Mouse (Mus musculus) Patski (cell line): ENCODE measurements at regions not wholly inside any gene's neighbourhood (a gene's known extent, or its start where the extent isn't known, plus 50 kb on each side); places are given as distances from the start of the nearest gene placed in this dataset.

Source experiments
- ATAC-seq: fragments of 100-300 bp; one replicate; pipeline ENCODE4 v1.8.0; 2021
- CTCF ChIA-PET: fragments of 350-600 bp; sonication (Branson Sonifier 250); formaldehyde crosslinking; loops from one replicate; lab custom pipeline; 2022; ENCODE audit warnings: inconsistent platforms; lab: Charles Lee
- POLR2A ChIA-PET: fragments of 350-600 bp; sonication (Branson Sonifier 250); formaldehyde crosslinking; loops from one replicate; lab custom pipeline; 2022; ENCODE audit warnings: antibody characterized with exemption, inconsistent platforms; lab: Charles Lee
- DNase-seq: peaks from one replicate; pipeline ENCODE4 v3.0.0-alpha.2; 2011; ENCODE audit warnings: low read depth, low spot score
- H3K27me3 ChIP-seq: fragments of 371-371 bp; one replicate; pipeline ENCODE4 v1.5.1; 2021
- CTCF ChIP-seq: fragments of 100-300 bp; IDR thresholded peaks from one replicate; pipeline ENCODE4 v1.5.1; 2021
- in situ Hi-C: fragments of 300-500 bp; cut with MboI; formaldehyde crosslinking; loops from 3 replicates; pipeline ENCODE4 v1.11.1; 2018; ENCODE audit warnings: low pct_unique_long_range_greater_than_20kb, mixed read lengths

- ATAC-seq = no peak
- POLR2A ChIA-PET = no interaction called here
These were observed 202.8 kb downstream of the Ccdc71l start for GRCm38 (mm10) chr12:32581304-32581703.

GRCm38 (mm10) chr12:32602131-32602815 is 217.1 kb upstream of the Nampt start:
- POLR2A ChIA-PET = no interaction called here

More at GRCm38 (mm10) chr12:32581304-32581703, 202.8 kb downstream of the Ccdc71l start:
- in situ Hi-C loops = no loop called here
- CTCF ChIA-PET = no interaction called here
- no peak for TF ChIP-seq CTCF
- no peak for DNase-seq
- H3K27me3 ChIP-seq = no peaks in the 10 kb centered on the region

GRCm38 (mm10) chr12:32605353-32605752 is 214.0 kb upstream of the Nampt start:
- ATAC-seq (no peak), DNase-seq (no peak)
- ChIA-PET CTCF (no interaction called here), POLR2A (no interaction called here)
- no peaks in the 10 kb centered on the region for H3K27me3 ChIP-seq
- no peak for TF ChIP-seq CTCF
- in situ Hi-C loops = no loop called here

More at GRCm38 (mm10) chr12:32602131-32602815, 217.1 kb upstream of the Nampt start:
- no peak for TF ChIP-seq CTCF
- CTCF ChIA-PET = no interaction called here
- in situ Hi-C loops = no loop called here
- ATAC-seq = no peak
- no peak for DNase-seq
- H3K27me3 ChIP-seq = no peaks in the 10 kb centered on the region

- in situ Hi-C loops = no loop called here
- no peak for ATAC-seq
- no peak for DNase-seq
- no peak for TF ChIP-seq CTCF
- CTCF ChIA-PET = interaction anchor here (1.0 kb wide), 1 partner anchor 212 kb away, joined by 4 read pairs; no protein-coding TSS in a partner anchor
- no peaks in the 10 kb centered on the region for H3K27me3 ChIP-seq
- POLR2A ChIA-PET = no interaction called here
These were observed 204.3 kb upstream of the Nampt start for GRCm38 (mm10) chr12:32615000-32615399.

- CTCF ChIA-PET = no interaction called here
- H3K27me3 ChIP-seq = no peaks in the 10 kb centered on the region
- DNase-seq (no peak), ATAC-seq (no peak)
- no peak for TF ChIP-seq CTCF
- in situ Hi-C loops = no loop called here
- POLR2A ChIA-PET = no interaction called here
These were observed 203.3 kb upstream of the Nampt start for GRCm38 (mm10) chr12:32616086-32616485.

GRCm38 (mm10) chr12:32617031-32617430 is 202.3 kb upstream of the Nampt start:
- no peak for DNase-seq
- no peak for TF ChIP-seq CTCF
- ATAC-seq = peak; percentile 78
- H3K27me3 ChIP-seq = no peaks in the 10 kb centered on the region
- CTCF ChIA-PET = no interaction called here
- in situ Hi-C loops = no loop called here
- POLR2A ChIA-PET = no interaction called here

- in situ Hi-C loops = no loop called here
- TF ChIP-seq CTCF = no peak
- ChIA-PET POLR2A (no interaction called here), CTCF (no interaction called here)
- no peaks in the 10 kb centered on the region for H3K27me3 ChIP-seq
- DNase-seq = no peak
- no peak for ATAC-seq
These were observed 199.5 kb upstream of the Nampt start for GRCm38 (mm10) chr12:32619830-32620229.

- no peak for ATAC-seq
- H3K27me3 ChIP-seq = no peaks in the 10 kb centered on the region
- DNase-seq = no peak
- in situ Hi-C loops = no loop called here
- TF ChIP-seq CTCF = no peak
- ChIA-PET CTCF (interaction anchor here (1.0 kb wide), 1 partner anchor 235 kb away, joined by 3 read pairs; no protein-coding TSS in a partner anchor), POLR2A (no interaction called here)
These were observed 197.6 kb upstream of the Nampt start for GRCm38 (mm10) chr12:32621739-32622138.

- no peaks in the 10 kb centered on the region for H3K27me3 ChIP-seq
- ChIA-PET POLR2A (no interaction called here), CTCF (no interaction called here)
- ATAC-seq = no peak
- no peak for DNase-seq
- TF ChIP-seq CTCF = no peak
- in situ Hi-C loops = no loop called here
These were observed 190.8 kb upstream of the Nampt start for GRCm38 (mm10) chr12:32628552-32628951.

GRCm38 (mm10) chr12:32632935-32633334 is 186.4 kb upstream of the Nampt start:
- POLR2A ChIA-PET = no interaction called here
- no peaks in the 10 kb centered on the region for H3K27me3 ChIP-seq
- CTCF ChIA-PET = interaction anchor here (1.1 to 3.0 kb wide), 2 partner anchors 195 to 265 kb away, joined by 3 to 14 read pairs; no protein-coding TSS in a partner anchor
- in situ Hi-C loops = no loop called here
- DNase-seq (no peak), ATAC-seq (no peak)
- TF ChIP-seq CTCF = no peak

- ChIA-PET CTCF (interaction anchor here (1.3 kb wide), 1 partner anchor 255 kb away, joined by 5 read pairs; no protein-coding TSS in a partner anchor), POLR2A (no interaction called here)
- in situ Hi-C loops = loop anchor here (5.0 kb wide), 3 partner anchors 192 to 377 kb away; no protein-coding TSS in a partner anchor
- DNase-seq (no peak), ATAC-seq (no peak)
- no peaks in the 10 kb centered on the region for H3K27me3 ChIP-seq
- TF ChIP-seq CTCF = no peak
These were observed 184.3 kb upstream of the Nampt start for GRCm38 (mm10) chr12:32635055-32635454.
